Mouse (Mus musculus) heart, postnatal 0 days (tissue): ENCODE measurements around the gene Sec16b.

Experiments used
- CTCF ChIP-seq: IDR thresholded peaks from 2 replicates; pipeline ENCODE4 v1.5.1; 2016; ENCODE audit warnings: antibody characterized with exemption, control low read depth, low read depth
- EP300 ChIP-seq: IDR thresholded peaks from 2 replicates; pipeline ENCODE4 v1.6.1; 2016; ENCODE audit warnings: antibody characterized with exemption, low read depth

GRCm38 (mm10) chr1:157524775-157525174 lies 18.2 kb downstream of the Sec16b start:
- no peak for TF ChIP-seq CTCF
- no peak for TF ChIP-seq EP300
